Mouse (Mus musculus): Measurements from ENCODE around the gene Zgrf1. TPM values are rescaled to one million over a fixed set of nuclear protein-coding genes. Genes with fewer than 3 reads are reported as not detected.

Zgrf1 gene
- under 1 TPM; 0.77 to 0.78 TPM for total RNA-seq (2021)
- long read RNA-seq, experiment 1, partial matches to known transcripts: 1 of 1 reads
- long read RNA-seq, experiment 1, other reads (novel, unspliced or antisense): 0 of 1 reads
- long read RNA-seq, experiment 2, partial matches to known transcripts: 1 of 1 reads
- long read RNA-seq, experiment 2, other reads (novel, unspliced or antisense): 0 of 1 reads

GRCm38 (mm10) chr3:127552973-127553719, at the start of gene Zgrf1, which contains the start of gene Larp7:
Gene Zgrf1, plus strand, starts transcription at chr3:127553489.
Gene Larp7, minus strand, starts transcription at chr3:127553349.
- no peak; the same call in 1 of the 2 replicates for TF ChIP-seq CTCF (IDR thresholded peaks at IDR 0.05)
- intact Hi-C loops (cut with DNase I): loop anchor here (2.0 to 10.0 kb wide), 3 partner anchors 102 to 282 kb away; partner anchors contain the start of gene Ap1ar
- H3K27ac ChIP-seq: peak within 1 kb of the TSS; percentile 99
- DNase-seq: peak; percentile 99
- peak within 1 kb of the TSS; percentile 76 for H3K4me3 ChIP-seq

GRCm38 (mm10) chr3:127507878-127508783, 45.2 kb upstream of the Zgrf1 start:
- DNase-seq: no peak
- no peak for TF ChIP-seq CTCF (IDR thresholded peaks at IDR 0.05)

GRCm38 (mm10) chr3:127511786-127512746, 41.2 kb upstream of the Zgrf1 start:
- Histone ChIP-seq H3K27ac (peak overlapping the region; percentile 78), H3K4me3 (peak overlapping the region; percentile 45)
- intact Hi-C loops (cut with DNase I): no loop called here
- TF ChIP-seq CTCF (IDR thresholded peaks at IDR 0.05): no peak
- peak; percentile 76 for DNase-seq

More at GRCm38 (mm10) chr3:127507878-127508783, 45.2 kb upstream of the Zgrf1 start:
- intact Hi-C loops (cut with DNase I): no loop called here
- H3K27ac ChIP-seq: no peak overlapping the region
- H3K4me3 ChIP-seq: no peak overlapping the region

GRCm38 (mm10) chr3:127512794-127513335, 40.4 kb upstream of the Zgrf1 start:
- no peak for TF ChIP-seq CTCF (IDR thresholded peaks at IDR 0.05)
- DNase-seq: no peak
- Histone ChIP-seq H3K27ac (no peak overlapping the region), H3K4me3 (no peak overlapping the region)
- intact Hi-C loops (cut with DNase I): no loop called here

- intact Hi-C loops (cut with DNase I): no loop called here
- DNase-seq: no peak
- no peak overlapping the region for H3K27ac ChIP-seq
- H3K4me3 ChIP-seq: no peak overlapping the region
- TF ChIP-seq CTCF (IDR thresholded peaks at IDR 0.05): no peak
Measured at GRCm38 (mm10) chr3:127513699-127514098, 39.6 kb upstream of the Zgrf1 start.

- intact Hi-C loops (cut with DNase I): no loop called here
- no peak for DNase-seq
- Histone ChIP-seq H3K27ac (no peak overlapping the region), H3K4me3 (no peak overlapping the region)
- no peak for TF ChIP-seq CTCF (IDR thresholded peaks at IDR 0.05)
Measured at GRCm38 (mm10) chr3:127515251-127515650, 38.0 kb upstream of the Zgrf1 start.

GRCm38 (mm10) chr3:127520300-127520699, 33.0 kb upstream of the Zgrf1 start:
- no peak for DNase-seq
- intact Hi-C loops (cut with DNase I): loop anchor here (2.0 kb wide), 1 partner anchor 21 kb away; the partner anchor contains the start of gene Ank2
- no peak overlapping the region for H3K4me3 ChIP-seq
- H3K27ac ChIP-seq: peak overlapping the region; percentile 83
- TF ChIP-seq CTCF (IDR thresholded peaks at IDR 0.05): no peak

GRCm38 (mm10) chr3:127521156-127521555, 32.1 kb upstream of the Zgrf1 start:
- Histone ChIP-seq H3K27ac (peak overlapping the region; percentile 83), H3K4me3 (no peak overlapping the region)
- peak; percentile 66 for DNase-seq
- peak; percentile 37 for TF ChIP-seq CTCF (IDR thresholded peaks at IDR 0.05)
- intact Hi-C loops (cut with DNase I): loop anchor here (2.0 kb wide), 1 partner anchor 22 kb away; the partner anchor contains the start of gene Ank2

GRCm38 (mm10) chr3:127525188-127525819, 28.0 kb upstream of the Zgrf1 start:
- DNase-seq: peak; percentile 52
- peak overlapping the region; percentile 79 for H3K27ac ChIP-seq
- H3K4me3 ChIP-seq: peak overlapping the region; percentile 3; the same call in 1 of the 2 replicates
- TF ChIP-seq CTCF (IDR thresholded peaks at IDR 0.05): no peak
- intact Hi-C loops (cut with DNase I): no loop called here

GRCm38 (mm10) chr3:127527465-127528034, 25.7 kb upstream of the Zgrf1 start:
- peak overlapping the region; percentile 74 for H3K27ac ChIP-seq

More at GRCm38 (mm10) chr3:127527465-127528034, 25.7 kb upstream of the Zgrf1 start:
- peak; percentile 38 for DNase-seq
- TF ChIP-seq CTCF (IDR thresholded peaks at IDR 0.05): no peak
- H3K4me3 ChIP-seq: no peak overlapping the region
- intact Hi-C loops (cut with DNase I): no loop called here
